Mouse (Mus musculus) spleen, postnatal 4 days (tissue): ENCODE results near the gene Ubtd2.

ENCODE experiments used
- DNase-seq, 2 experiments: peaks; one replicate each; pipeline ENCODE4 v3.0.0; 2022; ENCODE audit warnings: low spot score in 2 of 2

Ubtd2 gene

DNA sequence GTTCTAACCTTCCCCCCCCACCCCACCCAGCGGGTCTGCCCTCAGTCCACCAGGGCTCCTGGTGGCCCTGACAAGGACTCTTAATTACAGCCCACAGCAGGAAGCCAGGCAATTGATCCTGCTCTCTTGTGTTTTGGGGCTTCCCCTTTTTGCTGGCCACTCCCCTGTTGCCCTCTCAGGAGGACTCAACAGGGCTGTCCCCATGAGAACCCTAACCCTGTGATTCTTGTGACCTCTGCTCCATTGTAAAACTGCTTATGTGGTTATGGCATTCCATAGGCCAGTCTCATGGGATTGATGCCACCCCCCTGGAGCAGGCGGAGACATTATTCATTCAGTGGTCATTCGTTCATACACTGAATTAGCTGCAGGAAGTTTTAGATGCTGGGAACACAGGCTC, 108.5 kb downstream of the Ubtd2 start:
- DNase-seq, result no peak

DNA sequence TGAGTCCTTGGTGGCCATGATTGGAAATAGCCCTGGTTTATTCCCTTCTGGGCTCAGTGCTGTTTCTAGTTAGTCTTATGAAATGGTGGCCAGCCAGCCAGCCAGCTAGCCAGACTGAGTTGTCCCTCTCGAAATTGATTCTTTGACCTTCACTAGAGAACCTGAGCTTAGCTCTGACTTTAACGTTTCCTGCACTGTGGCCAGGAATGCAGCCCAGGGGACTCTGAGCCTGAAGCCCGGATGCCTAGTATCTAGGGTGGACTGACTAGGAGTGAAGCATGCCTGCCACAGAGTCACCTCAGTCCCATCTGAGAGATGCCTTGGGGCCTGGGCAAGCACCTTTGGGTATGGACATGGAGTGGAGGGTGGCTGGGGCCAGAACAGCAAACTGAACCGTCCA, 109.5 kb downstream of the Ubtd2 start:
- DNase-seq, result no peak

DNA sequence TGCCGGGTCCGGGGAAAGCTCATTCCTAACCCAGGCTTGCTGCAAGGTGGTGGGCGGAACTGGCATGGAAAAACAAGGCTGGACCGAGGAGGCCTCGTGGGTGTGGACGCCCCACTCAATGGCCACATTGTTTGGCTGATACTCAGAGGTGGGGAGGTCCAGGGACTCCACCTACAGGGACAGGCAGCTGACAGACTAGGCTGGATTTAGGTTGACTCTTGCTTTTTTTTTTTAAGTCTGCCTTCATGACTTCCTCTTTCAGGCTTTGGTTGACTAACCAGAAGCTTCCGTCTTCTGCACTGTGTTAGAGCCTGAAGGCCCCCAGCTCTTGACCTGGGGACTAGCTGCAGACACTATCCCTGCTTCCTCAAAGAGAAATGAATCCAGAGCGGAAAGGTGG, 109.9 kb downstream of the Ubtd2 start:
- DNase-seq, result no peak

DNA sequence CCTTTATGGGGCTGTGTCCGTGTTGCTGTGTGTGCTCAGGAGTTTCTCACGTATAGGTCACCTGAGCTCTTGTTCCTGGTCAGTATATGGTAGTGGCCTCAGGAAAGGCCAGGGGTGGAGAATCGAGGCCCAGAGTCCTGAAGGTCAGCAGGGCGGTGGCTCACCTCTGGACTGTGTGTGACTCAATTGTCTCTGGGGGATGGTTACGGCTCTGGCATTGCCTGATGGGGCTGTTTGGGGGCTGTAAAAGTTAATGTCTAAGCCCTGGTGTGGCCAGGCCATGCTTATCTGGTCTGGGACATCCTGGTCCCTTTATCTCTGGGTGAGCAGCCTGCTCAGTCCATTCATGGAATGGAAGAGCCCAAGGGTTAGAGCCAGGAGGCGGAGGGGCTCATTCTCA, 111.0 kb downstream of the Ubtd2 start:
- no peak for DNase-seq
